Mouse (Mus musculus) myocyte (in vitro differentiated cells): Measurements from ENCODE around the gene Smim6.

Experiments
- CEBPB ChIP-seq: IDR thresholded peaks from 2 replicates; pipeline ENCODE4 v1.6.1; 2011; ENCODE audit warnings: mild to moderate bottlenecking, moderate library complexity; ENCODE audit not compliant: poor library complexity, insufficient read depth, severe bottlenecking
- POLR2A ChIP-seq: IDR thresholded peaks from one replicate; pipeline ENCODE4 v1.6.1; 2011; ENCODE audit warnings: low read depth, mild to moderate bottlenecking, control low read depth, moderate library complexity; ENCODE audit not compliant: insufficient read length
- POLR2AphosphoS2 ChIP-seq: IDR thresholded peaks from one replicate; pipeline ENCODE4 v1.6.1; 2011; ENCODE audit warnings: low read depth, control low read depth; ENCODE audit not compliant: insufficient read length
- TCF12 ChIP-seq: IDR thresholded peaks from one replicate; pipeline ENCODE4 v1.6.1; 2011; ENCODE audit warnings: mild to moderate bottlenecking, control low read depth; ENCODE audit not compliant: poor library complexity, insufficient read depth, severe bottlenecking

GRCm38 (mm10) chr11:115941980-115942379 is 30.2 kb downstream of the Smim6 start:
- TF ChIP-seq POLR2A (no peak), TCF12 (no peak), POLR2AphosphoS2 (no peak), CEBPB (no peak)
